Mouse (Mus musculus): ENCODE data around the gene Spon1. TPM values are rescaled to one million over a fixed set of nuclear protein-coding genes. Genes with fewer than 3 reads are reported as not detected.

The Spon1 gene
- polyA plus RNA-seq, 1 experiment from 2014 or later, result 4.7 TPM

DNA sequence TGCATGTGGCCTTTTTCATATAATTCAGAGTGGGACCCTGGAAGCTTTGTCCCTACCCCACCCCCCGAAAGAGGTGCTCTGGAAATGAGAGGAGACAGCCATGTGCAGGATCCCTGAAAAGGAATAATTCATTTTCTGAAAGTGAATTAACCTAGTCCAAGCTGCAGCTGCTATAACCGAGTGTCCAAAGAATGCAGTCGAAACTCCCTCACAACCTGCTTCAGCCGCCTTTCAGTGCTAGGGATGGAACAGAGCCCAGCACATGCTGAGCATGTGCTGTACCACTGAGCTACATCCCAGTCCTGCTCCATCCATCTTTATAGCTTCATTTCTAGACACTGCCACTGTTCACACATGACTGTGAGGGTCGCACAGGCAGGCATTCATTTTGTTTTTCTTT lies 79.4 kb downstream of the Spon1 start:
- no peak for ATAC-seq (ENCODE audit: insufficient number of reproducible peaks, insufficient read depth, low FRiP score, low TSS enrichment, low read depth)

DNA sequence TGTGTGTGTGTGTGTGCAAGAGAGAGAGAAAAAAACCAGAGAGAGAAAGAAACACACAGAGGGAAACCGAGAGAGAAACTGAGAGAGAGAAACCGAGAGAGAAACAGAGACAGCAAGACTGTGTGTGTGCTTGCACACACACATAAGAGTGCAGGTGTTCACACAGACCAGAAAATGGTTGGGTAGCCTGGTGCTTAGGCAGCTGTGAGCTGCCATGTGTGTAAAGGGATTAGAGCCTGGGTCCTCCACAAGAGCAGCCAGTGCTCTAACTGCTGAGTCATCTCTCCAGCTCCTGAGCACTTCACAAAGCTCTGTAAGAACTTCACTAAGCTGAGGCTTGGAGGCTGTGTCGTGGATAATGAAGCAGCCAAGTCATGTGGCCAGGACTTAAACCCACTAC lies 80.8 kb downstream of the Spon1 start:
- H3K9ac ChIP-seq (replicated peaks), result no peak overlapping the region
- peaks cover 25% of the 10 kb centered on the region for H3K4me1 ChIP-seq (replicated peaks)
- no peaks in the 10 kb centered on the region for H3K27me3 ChIP-seq
- H3K9me3 ChIP-seq, result no peaks in the 10 kb centered on the region
- no peak for ATAC-seq (ENCODE audit: insufficient number of reproducible peaks, insufficient read depth, low FRiP score, low TSS enrichment, low read depth)
- no peak overlapping the region for H3K4me2 ChIP-seq
- H3K36me3 ChIP-seq, result no peaks in the 10 kb centered on the region
- 62% methylated on average over 3 of the region's 3 CpGs for WGBS
- H3K4me3 ChIP-seq (replicated peaks), result no peak overlapping the region
- no peak overlapping the region for H3K27ac ChIP-seq

More for the DNA sequence above, 79.4 kb downstream of the Spon1 start:
- no peaks in the 10 kb centered on the region for H3K9me3 ChIP-seq
- H3K4me2 ChIP-seq, result no peak overlapping the region
- H3K36me3 ChIP-seq, result no peaks in the 10 kb centered on the region
- no peak overlapping the region for H3K27ac ChIP-seq
- no peak overlapping the region for H3K4me3 ChIP-seq (replicated peaks)
- H3K9ac ChIP-seq (replicated peaks), result no peak overlapping the region
- H3K4me1 ChIP-seq (replicated peaks), result peaks cover 19% of the 10 kb centered on the region
- WGBS, result 70% methylated on average over 5 of the region's 5 CpGs
- no peaks in the 10 kb centered on the region for H3K27me3 ChIP-seq

- Histone ChIP-seq H3K36me3 (no peaks in the 10 kb centered on the region), H3K27me3 (no peaks in the 10 kb centered on the region), H3K27ac (no peak overlapping the region), H3K4me1 (replicated peaks) (peaks cover 25% of the 10 kb centered on the region), H3K4me3 (replicated peaks) (no peak overlapping the region), H3K9me3 (no peaks in the 10 kb centered on the region), H3K9ac (replicated peaks) (no peak overlapping the region), H3K4me2 (no peak overlapping the region)
- WGBS, result 61% methylated on average over 7 of the region's 7 CpGs
- no peak for ATAC-seq (ENCODE audit: insufficient number of reproducible peaks, insufficient read depth, low FRiP score, low TSS enrichment, low read depth)
These were observed 81.4 kb downstream of the Spon1 start for GRCm38 (mm10) chr7:113847041-113847819.

GRCm38 (mm10) chr7:113850389-113850788 lies 84.6 kb downstream of the Spon1 start:
- Histone ChIP-seq H3K4me1 (replicated peaks) (peaks cover 23% of the 10 kb centered on the region), H3K27ac (no peak overlapping the region), H3K4me3 (replicated peaks) (no peak overlapping the region), H3K9me3 (no peaks in the 10 kb centered on the region), H3K27me3 (no peaks in the 10 kb centered on the region), H3K9ac (replicated peaks) (no peak overlapping the region), H3K36me3 (no peaks in the 10 kb centered on the region), H3K4me2 (no peak overlapping the region)
- WGBS, result 29% methylated on average over 4 of the region's 4 CpGs
- ATAC-seq (ENCODE audit: insufficient number of reproducible peaks, insufficient read depth, low FRiP score, low TSS enrichment, low read depth), result no peak

DNA sequence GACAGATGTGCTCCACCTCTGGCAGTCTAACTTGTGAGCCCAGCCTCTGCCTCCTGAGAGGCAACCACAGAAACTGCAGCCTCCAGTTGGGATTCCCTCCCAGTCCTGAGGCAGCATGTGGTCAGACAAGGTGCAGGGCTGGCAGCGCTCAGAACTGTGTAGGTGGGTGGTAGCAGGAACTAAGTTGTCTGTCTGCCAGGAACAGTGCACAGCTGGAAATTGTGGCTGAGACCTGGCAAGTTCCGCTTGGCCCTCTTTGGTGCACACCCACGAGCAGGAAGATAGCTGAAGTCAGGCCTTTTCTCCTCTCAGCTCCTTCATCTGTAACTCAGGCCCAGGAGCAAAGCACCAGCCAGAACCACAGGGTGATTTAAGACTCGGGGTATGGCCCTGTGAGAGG lies 89.6 kb downstream of the Spon1 start:
- Histone ChIP-seq H3K36me3 (no peaks in the 10 kb centered on the region), H3K27me3 (no peaks in the 10 kb centered on the region), H3K4me1 (replicated peaks) (peaks cover 5% of the 10 kb centered on the region), H3K27ac (no peak overlapping the region), H3K9me3 (no peaks in the 10 kb centered on the region), H3K4me3 (replicated peaks) (no peak overlapping the region), H3K4me2 (no peak overlapping the region), H3K9ac (replicated peaks) (no peak overlapping the region)
- ATAC-seq (ENCODE audit: insufficient number of reproducible peaks, insufficient read depth, low FRiP score, low TSS enrichment, low read depth), result no peak
- 76% methylated on average over 4 of the region's 4 CpGs for WGBS

- WGBS, result 61% methylated on average over 3 of the region's 3 CpGs
- no peaks in the 10 kb centered on the region for H3K9me3 ChIP-seq
These were observed 90.3 kb downstream of the Spon1 start for GRCm38 (mm10) chr7:113856067-113856466.

GRCm38 (mm10) chr7:113859480-113859881 lies 93.7 kb downstream of the Spon1 start:
- 66% methylated on average over 5 of the region's 5 CpGs for WGBS
- no peak for ATAC-seq (ENCODE audit: insufficient number of reproducible peaks, insufficient read depth, low FRiP score, low TSS enrichment, low read depth)

More at GRCm38 (mm10) chr7:113856067-113856466, 90.3 kb downstream of the Spon1 start:
- H3K9ac ChIP-seq (replicated peaks), result no peak overlapping the region
- no peak overlapping the region for H3K4me3 ChIP-seq (replicated peaks)
- H3K27me3 ChIP-seq, result no peaks in the 10 kb centered on the region
- peaks cover under 1% of the 10 kb centered on the region for H3K4me1 ChIP-seq (replicated peaks)
- no peaks in the 10 kb centered on the region for H3K36me3 ChIP-seq
- ATAC-seq (ENCODE audit: insufficient number of reproducible peaks, insufficient read depth, low FRiP score, low TSS enrichment, low read depth), result no peak
- no peak overlapping the region for H3K4me2 ChIP-seq
- H3K27ac ChIP-seq, result no peak overlapping the region

GRCm38 (mm10) chr7:113861964-113862363 lies 96.2 kb downstream of the Spon1 start:
- H3K9ac ChIP-seq (replicated peaks), result no peak overlapping the region
- H3K27me3 ChIP-seq, result no peaks in the 10 kb centered on the region
- no peaks in the 10 kb centered on the region for H3K9me3 ChIP-seq
- H3K4me3 ChIP-seq (replicated peaks), result no peak overlapping the region
- no peaks in the 10 kb centered on the region for H3K36me3 ChIP-seq
- 93% methylated on average over 4 of the region's 4 CpGs for WGBS
- H3K27ac ChIP-seq, result no peak overlapping the region
- no peak overlapping the region for H3K4me2 ChIP-seq
- no peak for ATAC-seq (ENCODE audit: insufficient number of reproducible peaks, insufficient read depth, low FRiP score, low TSS enrichment, low read depth)
- no peaks in the 10 kb centered on the region for H3K4me1 ChIP-seq (replicated peaks)

More at GRCm38 (mm10) chr7:113859480-113859881, 93.7 kb downstream of the Spon1 start:
- no peak overlapping the region for H3K9ac ChIP-seq (replicated peaks)
- no peaks in the 10 kb centered on the region for H3K27me3 ChIP-seq
- H3K4me2 ChIP-seq, result no peak overlapping the region
- H3K27ac ChIP-seq, result no peak overlapping the region
- H3K9me3 ChIP-seq, result no peaks in the 10 kb centered on the region
- no peak overlapping the region for H3K4me3 ChIP-seq (replicated peaks)
- no peaks in the 10 kb centered on the region for H3K4me1 ChIP-seq (replicated peaks)
- no peaks in the 10 kb centered on the region for H3K36me3 ChIP-seq

DNA sequence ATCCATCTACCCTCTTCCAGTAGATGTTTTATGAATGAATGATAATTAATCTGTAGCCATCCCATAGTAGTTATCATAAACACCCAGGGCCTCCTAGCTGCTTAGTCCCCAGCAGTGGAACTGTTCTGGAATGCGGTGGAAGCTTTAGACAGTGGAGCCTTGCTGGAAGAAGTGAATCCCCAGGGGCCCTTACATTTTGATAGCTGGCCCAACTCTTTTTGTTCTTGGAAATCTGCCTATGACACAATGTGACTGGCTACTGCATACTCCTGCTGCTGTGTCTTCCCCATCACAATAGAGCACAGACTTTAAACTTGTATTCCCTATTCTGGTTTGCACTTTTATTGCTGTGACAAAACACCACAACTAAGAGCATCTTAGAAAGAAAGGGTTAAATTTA lies 107.0 kb downstream of the Spon1 start:
- no peak overlapping the region for H3K9ac ChIP-seq (replicated peaks)
- 90% methylated on average over 1 of the region's 1 CpGs for whole genome bisulfite sequencing
- H3K27ac ChIP-seq, result no peak overlapping the region
- no peak for ATAC-seq (ENCODE audit: insufficient number of reproducible peaks, insufficient read depth, low FRiP score, low TSS enrichment, low read depth)
- no peaks in the 10 kb centered on the region for H3K27me3 ChIP-seq
- no peak overlapping the region for H3K4me3 ChIP-seq (replicated peaks)
- H3K4me1 ChIP-seq (replicated peaks), result no peaks in the 10 kb centered on the region
- H3K9me3 ChIP-seq, result no peaks in the 10 kb centered on the region
- no peak overlapping the region for H3K4me2 ChIP-seq
- H3K36me3 ChIP-seq, result no peaks in the 10 kb centered on the region

DNA sequence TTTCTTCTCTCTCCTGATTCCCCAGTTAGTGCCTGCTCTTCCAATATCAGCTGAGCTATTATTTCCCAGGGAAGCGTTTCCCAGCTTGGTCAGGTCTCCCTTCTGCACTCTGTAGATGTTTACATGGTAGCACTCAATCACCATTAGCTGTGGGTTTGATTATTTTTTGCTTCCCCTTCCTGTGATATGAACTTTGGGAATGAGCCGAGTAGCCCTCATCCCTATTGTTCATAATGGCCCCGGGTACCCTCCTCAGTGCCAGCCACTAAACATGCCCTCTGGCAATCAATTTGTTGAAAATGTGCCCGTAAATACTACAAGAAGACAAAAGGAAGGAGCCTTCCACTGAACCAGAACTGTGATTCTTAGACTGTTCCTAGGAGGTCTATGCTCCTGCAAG lies 111.7 kb downstream of the Spon1 start:
- H3K9me3 ChIP-seq, result no peaks in the 10 kb centered on the region
- H3K9ac ChIP-seq (replicated peaks), result no peak overlapping the region
- H3K4me3 ChIP-seq (replicated peaks), result no peak overlapping the region
- no peak overlapping the region for H3K27ac ChIP-seq
- no peaks in the 10 kb centered on the region for H3K27me3 ChIP-seq
- 83% methylated on average over 4 of the region's 4 CpGs for whole genome bisulfite sequencing
- no peaks in the 10 kb centered on the region for H3K36me3 ChIP-seq
- ATAC-seq (ENCODE audit: insufficient number of reproducible peaks, insufficient read depth, low FRiP score, low TSS enrichment, low read depth), result no peak
- no peaks in the 10 kb centered on the region for H3K4me1 ChIP-seq (replicated peaks)
- no peak overlapping the region for H3K4me2 ChIP-seq

GRCm38 (mm10) chr7:113877926-113878325 lies 112.1 kb downstream of the Spon1 start:
- no peak overlapping the region for H3K4me3 ChIP-seq (replicated peaks)
- 91% methylated on average over 5 of the region's 5 CpGs for WGBS
- no peak overlapping the region for H3K4me2 ChIP-seq
- no peak for ATAC-seq (ENCODE audit: insufficient number of reproducible peaks, insufficient read depth, low FRiP score, low TSS enrichment, low read depth)
- H3K9me3 ChIP-seq, result no peaks in the 10 kb centered on the region
- no peaks in the 10 kb centered on the region for H3K27me3 ChIP-seq
- no peaks in the 10 kb centered on the region for H3K36me3 ChIP-seq
- H3K9ac ChIP-seq (replicated peaks), result no peak overlapping the region
- H3K4me1 ChIP-seq (replicated peaks), result no peaks in the 10 kb centered on the region
- H3K27ac ChIP-seq, result no peak overlapping the region

- Histone ChIP-seq H3K4me3 (replicated peaks) (no peak overlapping the region), H3K27me3 (no peaks in the 10 kb centered on the region), H3K36me3 (no peaks in the 10 kb centered on the region), H3K4me1 (replicated peaks) (no peaks in the 10 kb centered on the region), H3K27ac (no peak overlapping the region), H3K9ac (replicated peaks) (no peak overlapping the region), H3K9me3 (no peaks in the 10 kb centered on the region), H3K4me2 (no peak overlapping the region)
- no peak for ATAC-seq (ENCODE audit: insufficient number of reproducible peaks, insufficient read depth, low FRiP score, low TSS enrichment, low read depth)
- whole genome bisulfite sequencing, result 68% methylated on average over 7 of the region's 7 CpGs
These were observed 113.3 kb downstream of the Spon1 start for GRCm38 (mm10) chr7:113879085-113879501.

Measured in limb, embryonic 12.5 days (tissue).